ENCODE assay signal across 17 mouse cellular contexts in the genomic region with DNA sequence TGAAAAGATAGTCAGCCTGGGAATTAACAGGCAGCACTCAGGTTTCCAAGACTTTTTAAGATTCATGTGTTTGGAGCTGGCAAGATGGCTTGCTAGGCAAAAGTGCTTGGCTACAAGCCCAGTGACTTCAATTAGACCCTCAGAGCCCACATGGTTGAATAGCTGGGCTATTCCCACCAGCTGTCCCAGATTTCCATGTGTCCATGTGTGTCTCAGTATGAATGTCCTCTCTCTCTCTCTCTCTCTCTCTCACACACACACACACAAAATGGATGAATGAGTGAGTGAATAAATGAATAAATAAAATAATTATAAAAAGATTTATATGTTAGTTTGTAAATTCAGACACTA.
DNase-seq lines count a peak whose midpoint lies in the region; ATAC-seq and TF ChIP-seq lines count a peak whose summit lies in the region.
"Had no signal": no experiment of that assay in that cellular context is flagged by ENCODE, and none has a peak within 500 bp of the region (broad histone marks: within the 10 kb centered on the region; RNA-seq: fewer than 3 reads in every experiment).

No protein-coding gene starts in this region.

- H3K27me3 ChIP-seq in limb, embryonic 13.5 days, result peaks cover 3% of the 10 kb centered on the region; the same call in 1 of the 2 replicates
- H3K27me3 ChIP-seq in limb, embryonic 10.5 days (ENCODE audit: low read depth, poor library complexity, severe bottlenecking), result no peaks in the 10 kb centered on the region
- no peaks in the 10 kb centered on the region for H3K27me3 ChIP-seq in midbrain, embryonic 16.5 days (ENCODE audit: control insufficient read depth, insufficient read depth, low read depth, low read length)
- H3K27me3 ChIP-seq in intestine, postnatal 0 days (replicated peaks; ENCODE audit: control insufficient read depth, insufficient read depth, low read length), result no peaks in the 10 kb centered on the region
- H3K27me3 ChIP-seq: embryonic facial prominence, embryonic 13.5 days; liver, embryonic 13.5 days had no signal

- H3K27ac ChIP-seq in limb, embryonic 13.5 days, result no peak overlapping the region
- H3K27ac ChIP-seq in limb, embryonic 10.5 days, result no peak overlapping the region
- no peak overlapping the region for H3K27ac ChIP-seq in midbrain, embryonic 16.5 days (ENCODE audit: low read length)
- no peak overlapping the region for H3K27ac ChIP-seq in intestine, postnatal 0 days (ENCODE audit: low read depth, low read length)
- H3K27ac ChIP-seq: embryonic facial prominence, embryonic 13.5 days; heart, embryonic 10.5 days; liver, embryonic 13.5 days had no signal

- H3K4me2 ChIP-seq in limb, embryonic 13.5 days (replicated peaks), result no peak overlapping the region
- no peak overlapping the region for H3K4me2 ChIP-seq in midbrain, embryonic 16.5 days (ENCODE audit: low read length)
- no peak overlapping the region for H3K4me2 ChIP-seq in intestine, postnatal 0 days (replicated peaks; ENCODE audit: low read depth)
- H3K4me2 ChIP-seq: embryonic facial prominence, embryonic 13.5 days; liver, embryonic 13.5 days had no signal

- H3K4me3 ChIP-seq in limb, embryonic 13.5 days, result no peak overlapping the region
- no peak overlapping the region for H3K4me3 ChIP-seq in limb, embryonic 10.5 days
- H3K4me3 ChIP-seq in midbrain, embryonic 16.5 days (ENCODE audit: low read depth, low read length), result no peak overlapping the region
- no peak overlapping the region for H3K4me3 ChIP-seq in intestine, postnatal 0 days (ENCODE audit: low read depth, low read length)
- H3K4me3 ChIP-seq: embryonic facial prominence, embryonic 13.5 days; heart, embryonic 10.5 days; liver, embryonic 13.5 days had no signal

- no peak overlapping the region for H3K9ac ChIP-seq in limb, embryonic 13.5 days
- H3K9ac ChIP-seq in midbrain, embryonic 16.5 days (ENCODE audit: low read depth, low read length), result no peak overlapping the region
- no peak overlapping the region for H3K9ac ChIP-seq in intestine, postnatal 0 days (ENCODE audit: low read depth, low read length)
- H3K9ac ChIP-seq: embryonic facial prominence, embryonic 13.5 days; liver, embryonic 13.5 days had no signal

- ATAC-seq in limb, embryonic 13.5 days (ENCODE audit: low FRiP score, low read depth), result peak; percentile 57; the same call in 1 of the 2 replicates
- peak; percentile 39; the same call in 1 of the 2 replicates for ATAC-seq in midbrain, embryonic 16.5 days
- ATAC-seq in intestine, postnatal 0 days, result no peak
- ATAC-seq: activated CD4-positive, CD25-positive, alpha-beta regulatory T cell, adult 4 months; intestine, embryonic 16.5 days had no signal

- H3K36me3 ChIP-seq in limb, embryonic 13.5 days, result no peaks in the 10 kb centered on the region
- H3K36me3 ChIP-seq in limb, embryonic 10.5 days, result no peaks in the 10 kb centered on the region
- no peaks in the 10 kb centered on the region for H3K36me3 ChIP-seq in midbrain, embryonic 16.5 days (ENCODE audit: control insufficient read depth, insufficient read depth, low read length)
- H3K36me3 ChIP-seq in intestine, postnatal 0 days (ENCODE audit: control insufficient read depth, insufficient read depth), result no peaks in the 10 kb centered on the region
- H3K36me3 ChIP-seq: embryonic facial prominence, embryonic 13.5 days; heart, embryonic 10.5 days; liver, embryonic 13.5 days had no signal

- no peaks in the 10 kb centered on the region for H3K9me3 ChIP-seq in limb, embryonic 13.5 days
- no peaks in the 10 kb centered on the region for H3K9me3 ChIP-seq in limb, embryonic 10.5 days (replicated peaks)
- H3K9me3 ChIP-seq in midbrain, embryonic 16.5 days (replicated peaks; ENCODE audit: control insufficient read depth, low read length, poor library complexity, severe bottlenecking), result no peaks in the 10 kb centered on the region
- no peaks in the 10 kb centered on the region for H3K9me3 ChIP-seq in intestine, postnatal 0 days (ENCODE audit: control insufficient read depth)
- H3K9me3 ChIP-seq: embryonic facial prominence, embryonic 13.5 days; heart, embryonic 10.5 days; liver, embryonic 13.5 days had no signal

- peaks cover 11% of the 10 kb centered on the region for H3K4me1 ChIP-seq in limb, embryonic 13.5 days
- no peaks in the 10 kb centered on the region for H3K4me1 ChIP-seq in limb, embryonic 10.5 days
- H3K4me1 ChIP-seq in midbrain, embryonic 16.5 days (ENCODE audit: control insufficient read depth, insufficient read depth, low read length), result no peaks in the 10 kb centered on the region
- no peaks in the 10 kb centered on the region for H3K4me1 ChIP-seq in intestine, postnatal 0 days (replicated peaks; ENCODE audit: control insufficient read depth, insufficient read depth, low read length)
- H3K4me1 ChIP-seq: liver, embryonic 13.5 days had no signal

- no peak for TF ChIP-seq CTCF in intestine, postnatal 0 days (IDR thresholded peaks at IDR 0.05; ENCODE audit: low read depth)

- DNase-seq in cerebellum, postnatal 14 days, result peak; percentile 74 to 79
- no peak for DNase-seq in cerebellum, adult 11 months
- DNase-seq in limb, embryonic 10.5 days (ENCODE audit: low spot score), result no peak
- peak; percentile 26 for DNase-seq in NIH3T3 (ENCODE audit: low read depth)
- DNase-seq in left cerebral cortex, adult 18-20 months (ENCODE audit: low spot score in 2 of 2), result no peak
- DNase-seq: adrenal gland, postnatal 36 days; gastrocnemius, postnatal 10 days; kidney, postnatal 10 days; liver, embryonic 13.5 days; lung, postnatal 36 days had no signal

Comparison
In these comparisons a context has a peak if more than half of its experiments do, and no peak if none do; other contexts are left out.
1. DNase-seq: peak in cerebellum, postnatal 14 days (2 of 2) and NIH3T3 (single experiment); none in cerebellum, adult 11 months (single experiment), limb, embryonic 10.5 days (single experiment) and left cerebral cortex, adult 18-20 months (0 of 2).